Mouse (Mus musculus): ENCODE measurements around the gene Ranbp2. TPM values are rescaled to one million over a fixed set of nuclear protein-coding genes. Genes with fewer than 3 reads are reported as not detected.

Ranbp2 gene
- 48.9 TPM for polyA plus RNA-seq (2021)

- ChIA-PET POLR2A (no interaction called here), CTCF (no interaction called here)
- peak; percentile 32 for TF ChIP-seq CTCF (IDR thresholded peaks at IDR 0.05)
- no peaks in the 10 kb centered on the region for H3K27me3 ChIP-seq
- in situ Hi-C loops (cut with MboI; ENCODE audit: low pct_unique_long_range_greater_than_20kb): no loop called here
- DNase-seq (ENCODE audit: low read depth, low spot score): peak; percentile 82
- peak; percentile 94 for ATAC-seq
Observed at GRCm38 (mm10) chr10:58446384-58447279, at the start of gene Ranbp2. Ranbp2 (plus strand) TSS chr10:58446920.

- POLR2A ChIA-PET: no interaction called here
- CTCF ChIA-PET: interaction anchor here (0.9 kb wide), 1 partner anchor 15 kb away, joined by 3 read pairs; no protein-coding TSS in a partner anchor
- no peak for ATAC-seq
- no peak for TF ChIP-seq CTCF (IDR thresholded peaks at IDR 0.05)
- H3K27me3 ChIP-seq: no peaks in the 10 kb centered on the region
- in situ Hi-C loops (cut with MboI; ENCODE audit: low pct_unique_long_range_greater_than_20kb): no loop called here
- DNase-seq (ENCODE audit: low read depth, low spot score): no peak
Observed at GRCm38 (mm10) chr10:58398941-58399340, 47.8 kb upstream of the Ranbp2 start.

- no peak for TF ChIP-seq CTCF (IDR thresholded peaks at IDR 0.05)
- CTCF ChIA-PET: interaction anchor here (0.7 to 1.4 kb wide), 5 partner anchors 9 to 18 kb away, joined by 3 to 5 read pairs (median 4); no protein-coding TSS in a partner anchor
- no peaks in the 10 kb centered on the region for H3K27me3 ChIP-seq
- DNase-seq (ENCODE audit: low read depth, low spot score) (no peak), ATAC-seq (peak; percentile 60)
- in situ Hi-C loops (cut with MboI; ENCODE audit: low pct_unique_long_range_greater_than_20kb): no loop called here
- POLR2A ChIA-PET: interaction anchor here (1.0 kb wide), 1 partner anchor 9 kb away, joined by 3 read pairs; no protein-coding TSS in a partner anchor
Observed at GRCm38 (mm10) chr10:58401838-58402237, 44.9 kb upstream of the Ranbp2 start.

GRCm38 (mm10) chr10:58404639-58405038 lies 42.1 kb upstream of the Ranbp2 start:
- CTCF ChIA-PET: interaction anchor here (0.8 to 2.2 kb wide), 8 partner anchors 10 to 124 kb away, joined by 3 to 7 read pairs (median 3); no protein-coding TSS in a partner anchor
- in situ Hi-C loops (cut with MboI; ENCODE audit: low pct_unique_long_range_greater_than_20kb): no loop called here
- POLR2A ChIA-PET: interaction anchor here (0.6 kb wide), 1 partner anchor 1317 kb away, joined by 3 read pairs; no protein-coding TSS in a partner anchor
- no peak for DNase-seq (ENCODE audit: low read depth, low spot score)
- TF ChIP-seq CTCF (IDR thresholded peaks at IDR 0.05): no peak
- H3K27me3 ChIP-seq: no peaks in the 10 kb centered on the region
- no peak for ATAC-seq

- in situ Hi-C loops (cut with MboI; ENCODE audit: low pct_unique_long_range_greater_than_20kb): no loop called here
- ATAC-seq (peak; percentile 54), DNase-seq (ENCODE audit: low read depth, low spot score) (no peak)
- no peaks in the 10 kb centered on the region for H3K27me3 ChIP-seq
- no peak for TF ChIP-seq CTCF (IDR thresholded peaks at IDR 0.05)
- CTCF ChIA-PET: interaction anchor here (0.8 to 2.2 kb wide), 7 partner anchors 10 to 125 kb away, joined by 3 to 7 read pairs (median 3); no protein-coding TSS in a partner anchor
- POLR2A ChIA-PET: interaction anchor here (0.6 kb wide), 1 partner anchor 1316 kb away, joined by 3 read pairs; no protein-coding TSS in a partner anchor
Observed at GRCm38 (mm10) chr10:58405285-58405948, 41.3 kb upstream of the Ranbp2 start.

GRCm38 (mm10) chr10:58405949-58406305 lies 40.8 kb upstream of the Ranbp2 start:
- ChIA-PET POLR2A (no interaction called here), CTCF (interaction anchor here (1.3 kb wide), 1 partner anchor 11 kb away, joined by 3 read pairs; no protein-coding TSS in a partner anchor)
- DNase-seq (ENCODE audit: low read depth, low spot score): no peak
- no peak for ATAC-seq
- in situ Hi-C loops (cut with MboI; ENCODE audit: low pct_unique_long_range_greater_than_20kb): no loop called here
- peak; percentile 38 for TF ChIP-seq CTCF (IDR thresholded peaks at IDR 0.05)
- no peaks in the 10 kb centered on the region for H3K27me3 ChIP-seq

GRCm38 (mm10) chr10:58412331-58412730 lies 34.4 kb upstream of the Ranbp2 start:
- DNase-seq (ENCODE audit: low read depth, low spot score) (no peak), ATAC-seq (no peak)
- POLR2A ChIA-PET: no interaction called here
- CTCF ChIA-PET: interaction anchor here (1.3 kb wide), 1 partner anchor 50 kb away, joined by 4 read pairs; no protein-coding TSS in a partner anchor
- in situ Hi-C loops (cut with MboI; ENCODE audit: low pct_unique_long_range_greater_than_20kb): no loop called here
- H3K27me3 ChIP-seq: no peaks in the 10 kb centered on the region
- TF ChIP-seq CTCF (IDR thresholded peaks at IDR 0.05): no peak

- POLR2A ChIA-PET: no interaction called here
- no peak for TF ChIP-seq CTCF (IDR thresholded peaks at IDR 0.05)
- CTCF ChIA-PET: interaction anchor here (1.3 kb wide), 1 partner anchor 51 kb away, joined by 4 read pairs; no protein-coding TSS in a partner anchor
- ATAC-seq: no peak
- DNase-seq (ENCODE audit: low read depth, low spot score): no peak
- in situ Hi-C loops (cut with MboI; ENCODE audit: low pct_unique_long_range_greater_than_20kb): no loop called here
- no peaks in the 10 kb centered on the region for H3K27me3 ChIP-seq
Observed at GRCm38 (mm10) chr10:58412852-58413251, 33.9 kb upstream of the Ranbp2 start.

GRCm38 (mm10) chr10:58416702-58417101 lies 30.0 kb upstream of the Ranbp2 start:
- DNase-seq (ENCODE audit: low read depth, low spot score) (no peak), ATAC-seq (no peak)
- POLR2A ChIA-PET: no interaction called here
- CTCF ChIA-PET: no interaction called here
- no peaks in the 10 kb centered on the region for H3K27me3 ChIP-seq
- in situ Hi-C loops (cut with MboI; ENCODE audit: low pct_unique_long_range_greater_than_20kb): no loop called here
- TF ChIP-seq CTCF (IDR thresholded peaks at IDR 0.05): no peak

GRCm38 (mm10) chr10:58418290-58418971 lies 28.3 kb upstream of the Ranbp2 start:
- H3K27me3 ChIP-seq: no peaks in the 10 kb centered on the region
- CTCF ChIA-PET: no interaction called here
- ATAC-seq: no peak
- in situ Hi-C loops (cut with MboI; ENCODE audit: low pct_unique_long_range_greater_than_20kb): no loop called here
- POLR2A ChIA-PET: no interaction called here
- no peak for DNase-seq (ENCODE audit: low read depth, low spot score)
- no peak for TF ChIP-seq CTCF (IDR thresholded peaks at IDR 0.05)

Data from Patski (cell line).